Mouse (Mus musculus) cerebellum, postnatal 25 days (tissue): ENCODE data around the gene Krtap21-1.

ENCODE experiments used
- DNase-seq, 2 experiments: peaks; one replicate each; pipeline ENCODE4 v3.0.0; 2021; ENCODE audit warnings: mixed read lengths in 2 of 2

The Krtap21-1 gene

GRCm38 (mm10) chr16:89403768-89404167 lies at the start of gene Krtap21-1:
Gene Krtap21-1, minus strand, starts transcription at chr16:89403868.
- no peak for DNase-seq

GRCm38 (mm10) chr16:89429586-89429985 lies 25.9 kb upstream of the Krtap21-1 start:
- no peak for DNase-seq

GRCm38 (mm10) chr16:89425310-89425709 lies 21.6 kb upstream of the Krtap21-1 start:
- no peak for DNase-seq

- no peak for DNase-seq
These were observed 16.3 kb upstream of the Krtap21-1 start, which contains the start of gene Krtap6-2 for GRCm38 (mm10) chr16:89420011-89420410. Gene Krtap6-2, minus strand, starts transcription at chr16:89420111.

GRCm38 (mm10) chr16:89416311-89416710 lies 12.6 kb upstream of the Krtap21-1 start:
- no peak for DNase-seq

- no peak for DNase-seq
These were observed 6.8 kb upstream of the Krtap21-1 start for GRCm38 (mm10) chr16:89410345-89411068.

- DNase-seq: no peak
These were observed 30.8 kb downstream of the Krtap21-1 start for GRCm38 (mm10) chr16:89372734-89373461.
